Mouse (Mus musculus): ENCODE results near the gene Fcamr.

The Fcamr gene

DNA sequence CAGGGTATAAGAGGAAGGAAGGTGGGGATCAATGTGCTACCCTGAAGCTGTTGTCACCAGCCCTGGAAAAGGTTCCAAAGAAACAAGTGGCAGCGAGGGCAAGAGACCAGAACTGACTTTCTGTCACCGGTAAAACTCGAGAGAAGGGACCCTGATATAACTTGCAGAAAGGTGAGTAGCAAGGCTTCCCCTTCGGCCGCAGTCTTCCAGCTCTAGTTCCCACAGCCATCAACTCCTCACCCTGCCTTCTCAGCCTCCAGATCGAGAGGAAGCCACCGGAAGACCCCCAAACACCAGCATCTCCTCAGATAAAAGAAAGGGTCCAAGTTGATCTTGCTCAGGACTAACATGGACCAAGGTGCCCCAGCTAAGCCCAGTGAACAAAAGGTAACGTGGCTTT lies at the start of gene Fcamr:
Gene Fcamr (plus strand): TSS at position 301 of the 400 bp plus-strand sequence.
- DNase-seq (ENCODE audit: low spot score): no peak

DNA sequence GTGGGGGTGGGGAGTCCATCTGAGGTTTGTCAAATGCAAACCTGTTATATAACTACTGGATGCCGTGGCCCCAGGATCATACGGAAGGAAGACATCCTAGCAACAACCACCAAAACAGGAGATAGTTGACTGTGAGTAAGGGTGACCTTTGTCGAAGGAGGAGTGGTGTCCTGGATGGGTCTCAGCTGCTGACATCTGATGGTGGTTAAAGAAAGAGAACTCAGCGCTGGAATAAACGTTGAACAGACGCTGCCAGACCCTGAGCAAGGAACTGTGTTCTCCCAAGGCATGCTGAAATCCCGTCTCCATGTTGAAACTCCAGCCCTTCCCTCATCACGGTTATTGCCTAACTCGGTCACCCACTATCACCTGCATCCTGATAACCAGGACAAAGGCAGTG lies 41.0 kb upstream of the Fcamr start:
- no peak for DNase-seq (ENCODE audit: low spot score)

DNA sequence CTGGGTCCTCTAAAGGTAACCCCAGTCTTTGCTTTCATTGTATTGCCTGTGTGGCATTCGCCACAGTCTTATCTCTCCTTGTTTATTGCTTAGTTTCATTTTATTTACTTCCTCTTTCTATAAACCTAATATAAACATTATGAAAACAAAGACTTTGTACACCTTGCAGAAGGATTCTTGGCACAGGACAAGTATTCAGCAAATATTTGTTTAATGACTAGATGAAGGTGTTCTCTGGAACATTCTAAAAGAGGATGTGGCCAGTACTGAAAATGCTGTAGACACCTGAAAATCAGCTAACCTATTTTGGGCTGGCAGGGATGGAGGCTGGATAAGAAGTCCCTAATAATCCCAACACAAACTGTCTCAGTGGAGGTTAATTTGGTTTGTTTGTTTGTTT lies 39.1 kb upstream of the Fcamr start:
- DNase-seq (ENCODE audit: low spot score): no peak

DNA sequence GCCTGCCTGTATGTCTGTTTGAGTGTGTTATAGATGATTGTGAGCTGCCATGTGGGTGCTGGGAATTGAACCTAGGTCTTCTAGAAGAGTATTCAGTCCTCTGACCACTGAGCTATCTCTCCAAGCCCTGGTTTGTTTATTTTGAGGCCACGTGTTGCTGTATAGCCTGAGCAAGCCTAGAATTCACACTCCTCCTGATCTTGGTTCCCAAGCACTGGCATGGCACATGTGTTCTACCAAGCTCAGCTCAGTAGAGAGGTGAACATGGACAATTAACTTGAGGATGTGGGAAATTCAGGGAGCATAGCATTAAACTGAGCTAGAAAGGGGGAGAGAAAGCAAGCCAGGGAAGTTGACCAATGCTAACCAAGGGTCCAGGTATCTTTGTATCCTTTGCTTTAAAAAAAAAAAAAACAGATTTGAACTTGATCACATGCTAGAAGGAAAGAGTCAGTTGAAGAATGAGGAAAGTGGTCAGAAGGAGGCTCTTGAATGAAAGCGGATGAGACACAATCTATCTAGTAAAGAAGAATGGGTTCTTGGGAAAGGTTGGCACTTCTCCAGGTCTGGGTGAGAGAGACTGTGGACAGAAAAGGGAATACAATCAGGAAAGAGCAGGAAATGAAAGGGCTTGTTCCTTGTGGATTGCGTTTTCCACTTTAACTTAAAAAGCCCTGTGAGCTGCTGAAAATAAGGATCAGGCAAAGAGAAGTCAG lies 38.5 kb upstream of the Fcamr start:
- DNase-seq (ENCODE audit: low spot score): no peak

DNA sequence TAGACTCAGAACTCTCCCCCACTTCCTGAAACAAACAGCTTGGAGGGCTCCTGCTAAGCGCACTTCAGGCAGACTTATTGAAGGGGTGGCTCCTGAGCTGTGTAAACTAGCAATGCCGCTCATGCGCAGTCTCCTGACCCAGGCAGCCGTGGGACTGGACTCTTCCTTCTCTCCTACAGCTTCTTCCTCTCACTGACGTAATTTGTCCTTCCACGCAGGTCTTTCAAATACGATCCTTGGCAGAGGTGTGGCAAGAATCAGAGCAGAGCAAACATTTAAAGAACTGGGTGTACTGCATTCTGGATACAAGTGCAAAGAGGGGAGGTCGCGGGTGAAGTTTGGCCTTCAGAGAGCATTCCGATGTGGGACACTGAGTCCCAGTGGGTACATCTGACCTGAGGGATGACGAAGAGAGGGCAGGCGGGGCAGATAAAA lies 36.7 kb upstream of the Fcamr start:
- DNase-seq (ENCODE audit: low spot score): no peak

DNA sequence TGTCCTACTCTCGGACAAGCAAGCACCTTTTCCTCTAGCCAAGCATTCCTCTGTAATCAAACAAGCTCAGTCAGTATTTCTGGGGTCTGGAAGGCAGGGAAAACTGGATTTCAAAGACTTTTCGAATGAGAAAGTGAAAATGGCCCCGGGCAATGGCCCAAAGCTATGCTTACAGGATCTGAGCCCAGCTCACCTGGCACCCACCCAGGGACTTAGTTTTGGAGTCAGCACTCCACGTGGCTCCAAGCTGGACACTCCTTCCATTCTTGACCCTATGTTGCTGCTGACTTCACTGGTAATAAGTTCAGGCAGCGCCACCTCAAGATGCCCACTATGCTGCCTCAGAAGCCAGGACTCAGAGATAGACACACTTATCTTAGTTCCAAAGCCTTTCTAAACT lies 33.6 kb upstream of the Fcamr start:
- DNase-seq (ENCODE audit: low spot score): no peak

DNA sequence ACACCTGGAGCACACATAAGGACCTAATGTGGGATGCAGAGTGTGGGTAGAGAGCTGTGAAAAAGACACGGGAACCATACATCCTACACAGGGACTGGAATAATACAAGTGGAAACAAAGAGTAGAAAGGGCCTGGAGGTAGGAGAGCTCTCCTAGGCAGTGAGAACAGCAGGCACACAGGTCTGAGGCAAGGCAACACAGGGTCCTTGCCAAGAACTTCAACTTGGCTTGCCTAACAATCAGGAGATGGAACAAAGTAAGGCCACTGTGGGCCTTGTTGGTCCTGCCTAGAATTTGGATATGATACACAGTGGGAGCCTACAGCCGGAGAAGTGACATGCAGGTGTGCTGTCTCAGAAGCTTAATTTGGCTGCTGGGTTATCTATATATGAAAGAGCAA lies 30.8 kb upstream of the Fcamr start:
- no peak for DNase-seq (ENCODE audit: low spot score)

DNA sequence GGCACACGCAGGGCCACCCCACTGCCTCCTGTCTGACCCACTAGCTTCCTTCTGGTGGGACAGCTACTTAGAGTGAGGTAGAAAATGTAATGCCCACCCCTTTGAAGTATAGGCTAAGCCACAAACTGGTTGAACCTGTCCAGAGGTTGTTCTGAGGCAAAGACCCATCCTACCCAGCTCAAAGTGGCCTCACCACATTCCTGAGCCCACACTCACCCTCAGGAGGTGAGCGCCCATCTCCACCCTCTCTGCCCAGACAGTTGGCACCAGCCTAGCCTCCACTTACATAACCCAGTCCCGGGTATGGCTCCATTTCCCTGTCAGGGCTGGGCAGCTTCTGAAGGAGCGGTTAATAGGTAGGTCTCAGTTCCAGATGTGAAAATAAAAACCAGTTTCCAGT lies 30.2 kb upstream of the Fcamr start:
- no peak for DNase-seq (ENCODE audit: low spot score)

DNA sequence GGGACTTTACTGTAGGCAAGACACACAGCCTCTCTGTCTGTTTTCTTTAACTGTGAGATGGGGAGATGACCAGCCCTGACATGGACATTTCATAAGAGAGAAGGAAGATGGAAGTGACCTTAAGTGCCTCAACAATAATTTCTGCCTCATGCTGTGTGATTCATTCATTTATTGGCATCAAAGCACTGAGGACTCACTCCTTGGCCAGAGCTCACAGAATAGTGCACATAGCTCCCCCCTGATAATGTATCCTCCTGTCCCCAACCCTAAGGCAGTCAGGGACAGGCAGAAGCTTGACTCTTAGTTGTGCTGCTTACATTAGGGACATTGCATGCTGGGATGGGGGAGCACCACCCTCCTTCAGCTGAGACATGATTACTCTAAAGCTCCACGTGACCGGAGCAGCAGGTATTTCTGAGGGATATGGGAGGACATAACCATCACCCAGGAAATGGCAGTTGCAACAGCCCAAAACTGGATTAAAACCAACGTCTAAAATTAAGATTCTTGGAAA lies 29.7 kb upstream of the Fcamr start:
- no peak for DNase-seq (ENCODE audit: low spot score)

DNA sequence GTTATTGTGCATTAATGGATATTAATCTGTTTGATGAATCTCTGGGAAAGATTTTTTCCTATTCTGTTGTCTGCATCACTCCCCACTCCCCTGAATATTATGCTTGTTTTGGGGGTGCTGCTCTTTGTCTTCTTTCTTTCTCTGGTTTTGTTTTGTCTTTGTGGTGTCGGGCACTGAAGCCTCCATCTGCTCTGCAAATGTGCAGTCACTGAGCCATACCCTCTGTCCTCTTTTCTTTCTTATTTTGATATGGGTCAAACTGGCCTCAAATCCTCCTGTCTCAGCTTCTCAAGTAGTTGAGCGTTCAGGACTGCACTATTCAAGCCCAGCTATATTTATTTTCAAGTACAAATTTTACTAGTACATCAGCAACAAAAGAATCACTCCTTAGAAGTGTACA lies 25.5 kb upstream of the Fcamr start:
- DNase-seq (ENCODE audit: low spot score): no peak

DNA sequence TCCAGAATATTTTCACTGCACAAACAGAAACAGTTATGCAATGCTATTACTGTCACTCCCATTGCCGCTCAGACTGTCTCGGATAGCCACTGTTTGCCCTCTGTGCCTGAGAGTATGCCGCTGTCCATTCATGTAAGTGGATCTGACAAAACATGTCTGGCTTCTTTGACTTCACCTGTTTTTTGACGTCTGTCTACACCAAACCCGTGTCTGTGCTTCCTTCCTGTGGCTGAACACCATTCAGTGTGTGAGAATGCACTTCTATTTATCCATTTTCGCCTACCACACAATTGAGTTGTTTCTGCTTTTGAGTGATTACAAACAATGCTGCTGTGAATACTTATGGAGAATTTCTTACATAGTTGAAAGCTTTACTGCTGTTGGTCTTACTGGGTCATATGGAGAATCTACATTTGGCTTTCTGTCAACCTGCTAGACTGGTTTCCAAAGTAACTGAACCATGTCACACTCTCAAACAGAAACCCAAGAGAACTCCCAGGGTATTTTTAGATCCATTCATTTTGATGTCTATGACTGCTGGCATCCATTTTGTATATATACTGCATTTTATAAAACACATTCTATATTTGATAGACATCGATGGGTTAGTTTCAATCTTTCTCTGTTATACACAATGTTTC lies 24.9 kb upstream of the Fcamr start:
- DNase-seq (ENCODE audit: low spot score): no peak

DNA sequence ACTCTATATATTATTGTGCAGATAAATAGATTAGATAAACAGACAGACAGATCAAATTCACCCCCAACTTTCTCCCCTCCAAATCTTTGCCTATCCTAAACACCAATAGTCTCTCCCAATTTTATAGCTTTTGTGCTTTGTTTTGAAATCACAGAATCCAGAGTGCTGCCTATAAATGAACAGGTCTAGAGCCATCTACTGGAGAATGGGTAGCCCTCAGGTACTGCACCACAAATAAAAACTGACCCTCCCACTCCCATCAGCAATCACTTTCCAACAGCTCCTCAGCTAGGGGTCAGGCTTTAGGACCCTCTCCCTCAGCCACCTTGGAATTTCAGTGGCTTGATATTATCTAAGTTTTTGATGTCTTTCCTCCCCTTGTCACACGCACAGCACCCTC lies 24.1 kb upstream of the Fcamr start:
- no peak for DNase-seq (ENCODE audit: low spot score)

DNA sequence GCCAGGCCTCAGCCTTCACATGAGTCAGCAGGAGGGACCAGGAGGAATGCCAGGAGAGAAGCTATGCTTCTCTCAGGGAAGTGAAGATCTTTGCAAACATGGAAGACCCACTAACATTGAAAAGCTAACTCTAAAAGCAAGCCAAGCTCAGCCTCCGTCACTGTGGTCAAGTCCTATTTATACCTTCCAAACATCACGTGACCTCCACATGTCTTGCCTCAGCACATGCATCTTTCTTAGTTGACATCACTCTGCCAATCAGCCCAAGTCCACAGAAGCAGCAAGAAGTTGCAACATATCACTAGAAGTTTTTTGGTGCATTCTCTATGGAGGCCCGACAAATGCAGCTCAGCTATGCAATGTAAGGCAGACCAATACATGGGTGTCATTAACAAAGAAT lies 20.8 kb upstream of the Fcamr start:
- no peak for DNase-seq (ENCODE audit: low spot score)

DNA sequence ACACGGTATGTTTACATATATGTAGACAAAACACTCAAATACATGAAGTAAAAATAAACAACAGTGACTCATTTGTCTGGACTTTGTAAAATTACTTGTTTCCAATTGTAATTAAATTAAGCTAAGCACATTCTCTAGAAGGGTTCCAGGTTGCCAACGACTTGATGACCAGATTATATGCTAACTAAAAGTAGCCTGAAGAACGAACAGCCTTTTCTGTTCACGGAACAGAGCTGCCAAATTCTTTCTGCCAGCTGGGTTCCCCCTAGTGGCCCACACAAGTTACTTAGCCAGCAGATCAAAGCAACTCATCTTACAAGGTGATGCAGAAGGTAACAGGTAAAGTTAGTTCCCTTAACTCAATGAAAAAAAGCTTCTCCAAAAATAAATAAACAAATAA lies 16.6 kb upstream of the Fcamr start:
- peak; percentile 38 for DNase-seq (ENCODE audit: low spot score)

DNA sequence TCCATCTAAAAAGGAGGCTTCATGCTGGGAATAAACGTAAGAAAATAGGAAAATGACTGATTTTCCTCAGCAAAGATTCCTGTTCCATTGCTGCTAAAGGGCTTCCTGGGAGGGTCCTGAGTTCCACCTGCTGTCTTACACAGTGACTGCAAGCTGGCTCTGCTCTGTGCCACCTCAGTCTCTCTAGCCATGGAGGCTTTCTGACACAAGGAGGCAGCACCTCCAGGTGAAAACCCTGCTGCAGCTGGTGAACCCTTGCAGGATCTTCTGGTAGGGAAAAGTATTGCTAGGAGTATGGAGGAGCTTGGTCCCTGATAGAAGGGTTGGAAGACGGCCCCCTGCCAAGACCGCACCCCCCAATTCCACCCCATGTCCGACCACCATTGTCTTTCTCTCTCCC lies 13.7 kb upstream of the Fcamr start:
- DNase-seq (ENCODE audit: low spot score): no peak

DNA sequence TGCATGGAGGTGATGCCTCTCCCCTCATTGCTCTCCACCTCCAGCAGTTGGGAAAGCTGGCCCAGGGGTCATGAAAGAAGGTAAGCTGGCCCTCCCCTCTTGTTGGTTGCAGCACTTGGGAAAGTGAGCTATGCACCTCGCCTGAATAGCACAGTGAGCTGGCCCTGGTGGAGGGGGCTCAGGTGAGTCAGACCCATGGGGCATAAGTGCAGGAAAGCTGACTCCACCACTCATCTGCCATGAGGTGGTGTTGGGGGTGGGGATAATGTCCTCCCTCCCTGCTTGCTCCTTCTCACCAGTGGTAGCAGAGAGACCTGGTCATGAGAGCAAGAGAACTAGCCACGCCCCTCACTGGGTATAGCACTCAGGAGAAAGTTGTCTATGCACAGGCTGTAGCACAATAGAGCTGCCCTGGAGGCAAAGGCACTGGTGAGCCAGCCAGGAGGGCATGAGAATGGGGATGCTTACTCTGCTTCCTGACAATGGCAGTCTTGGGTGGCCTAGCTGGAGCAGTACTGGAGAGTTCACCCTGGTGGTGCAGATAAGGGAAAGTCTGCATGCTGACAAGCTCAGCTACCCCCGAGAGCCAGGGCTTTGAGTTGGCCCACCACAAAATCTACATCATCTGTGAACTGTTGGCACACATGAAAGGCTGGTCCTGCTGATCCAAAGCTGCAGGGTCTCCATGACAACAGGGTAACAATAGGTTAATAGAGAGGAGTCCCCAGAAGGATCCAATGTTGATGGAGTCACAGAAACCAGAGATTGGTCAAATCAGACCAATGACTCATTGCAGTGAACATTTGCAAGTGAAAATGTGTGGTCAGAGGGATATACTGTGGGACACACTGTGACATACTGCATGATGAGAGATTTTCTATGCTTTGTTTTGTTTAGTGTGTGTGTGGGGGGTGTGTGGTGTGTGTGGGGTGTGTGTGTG lies 10.9 kb upstream of the Fcamr start:
- DNase-seq (ENCODE audit: low spot score): no peak

DNA sequence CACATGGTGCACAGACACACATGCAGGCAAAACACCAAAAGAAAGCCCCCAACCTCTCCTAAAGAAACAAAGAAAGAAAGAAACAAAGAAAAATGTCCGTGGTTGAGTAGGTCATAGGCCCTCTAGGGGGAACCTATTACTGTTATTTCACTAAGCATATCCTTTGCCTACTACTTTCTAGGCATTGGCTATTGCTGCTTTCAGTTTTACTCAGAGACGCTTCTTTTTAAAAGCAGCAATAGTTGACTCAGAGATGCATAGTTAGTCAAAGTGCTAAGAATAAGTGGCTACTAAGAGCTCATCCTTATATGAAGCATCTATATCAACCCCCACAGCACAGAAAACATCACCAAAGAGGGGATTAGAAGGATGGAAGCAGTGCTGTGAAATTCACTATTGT lies 5.4 kb upstream of the Fcamr start:
- DNase-seq (ENCODE audit: low spot score): no peak

DNA sequence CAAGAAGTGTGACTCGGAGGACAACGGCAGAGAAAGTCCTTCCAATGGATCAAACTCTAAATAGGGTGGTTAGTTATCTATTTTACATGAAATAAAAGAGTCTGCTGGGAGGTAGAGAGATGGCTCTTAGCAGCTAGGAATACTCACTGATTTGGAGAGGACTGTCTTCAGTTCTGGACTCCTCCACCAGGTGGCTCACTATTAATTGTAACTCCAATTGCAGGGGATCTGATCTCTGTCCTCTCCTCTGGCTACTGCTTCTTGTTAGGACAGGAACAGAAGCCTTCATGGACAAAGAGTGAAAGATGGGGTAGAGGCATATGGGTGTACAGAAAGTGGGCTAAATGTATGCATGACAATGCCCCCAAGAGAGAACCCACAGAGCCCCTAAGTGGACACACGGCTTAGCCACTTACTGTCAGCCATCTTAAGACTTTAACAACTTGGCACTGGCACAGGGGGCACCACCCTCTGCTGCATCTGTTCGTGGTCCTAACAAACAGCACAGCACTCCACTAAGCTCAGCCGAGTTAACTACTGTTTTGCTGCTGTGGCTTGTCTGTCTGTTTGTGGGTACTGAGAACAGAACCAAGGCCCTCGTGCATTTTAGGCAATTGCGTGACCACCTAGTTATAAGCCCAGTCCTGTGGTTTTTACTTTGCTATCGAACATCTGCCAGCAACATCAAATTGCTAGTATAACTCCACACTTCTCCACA lies 3.6 kb upstream of the Fcamr start:
- no peak for DNase-seq (ENCODE audit: low spot score)

DNA sequence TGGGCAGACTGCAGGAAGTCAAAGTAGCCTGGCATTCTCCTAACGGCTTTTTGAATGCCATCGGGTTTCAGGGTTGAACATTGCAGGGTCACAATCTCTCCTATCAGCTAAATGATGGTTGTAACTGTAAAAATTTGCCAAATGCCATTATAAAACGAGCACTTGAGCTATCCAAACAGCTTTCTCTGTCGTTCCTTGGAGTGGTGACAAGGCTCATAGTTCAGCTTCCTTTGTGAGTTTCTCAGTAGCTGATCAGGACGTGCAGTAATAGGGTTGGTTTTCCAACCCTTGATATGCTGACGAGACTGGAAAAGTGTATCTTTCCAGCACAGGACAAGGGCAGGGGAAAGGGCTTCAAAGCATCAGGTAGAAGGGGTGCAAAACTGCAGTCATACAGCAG lies 2.7 kb upstream of the Fcamr start:
- no peak for DNase-seq (ENCODE audit: low spot score)

DNA sequence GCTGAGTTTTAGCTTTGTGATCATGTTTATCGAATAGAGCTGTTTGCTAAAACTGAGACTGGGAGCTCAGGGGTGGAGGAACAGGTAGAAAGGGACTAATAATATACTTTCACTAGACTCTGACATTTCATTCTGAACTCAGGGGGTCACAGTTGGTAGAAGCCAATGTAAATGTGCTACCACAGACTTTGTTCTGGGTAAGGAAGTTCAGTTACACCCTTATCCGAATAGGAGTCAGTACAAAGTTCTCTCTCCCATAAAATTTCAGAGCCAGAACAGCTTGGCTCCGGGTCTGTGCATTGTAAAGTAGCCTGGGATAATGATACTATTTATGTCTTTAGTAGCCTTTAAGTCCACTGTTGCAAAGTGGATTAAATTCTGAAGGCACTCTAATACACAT lies 2.2 kb upstream of the Fcamr start:
- DNase-seq (ENCODE audit: low spot score): no peak

DNA sequence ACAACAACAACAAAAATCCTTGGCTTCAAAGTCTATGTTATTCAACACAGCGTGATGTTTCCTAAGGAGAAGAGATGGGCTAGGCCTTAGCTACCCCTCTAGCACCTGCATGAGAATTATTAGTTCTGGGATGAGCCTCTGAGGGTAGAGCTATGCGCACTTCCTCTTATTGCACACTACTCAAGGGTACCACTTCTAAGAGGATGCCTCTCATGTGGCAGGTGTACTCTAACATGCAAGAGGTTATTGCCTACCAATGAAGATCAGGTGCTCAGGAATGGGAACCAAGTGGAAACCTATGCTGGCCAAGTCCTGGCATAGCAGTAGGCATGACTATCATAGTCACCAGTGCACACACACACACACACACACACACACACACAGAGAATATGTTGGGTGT lies 1.3 kb upstream of the Fcamr start:
- no peak for DNase-seq (ENCODE audit: low spot score)

DNA sequence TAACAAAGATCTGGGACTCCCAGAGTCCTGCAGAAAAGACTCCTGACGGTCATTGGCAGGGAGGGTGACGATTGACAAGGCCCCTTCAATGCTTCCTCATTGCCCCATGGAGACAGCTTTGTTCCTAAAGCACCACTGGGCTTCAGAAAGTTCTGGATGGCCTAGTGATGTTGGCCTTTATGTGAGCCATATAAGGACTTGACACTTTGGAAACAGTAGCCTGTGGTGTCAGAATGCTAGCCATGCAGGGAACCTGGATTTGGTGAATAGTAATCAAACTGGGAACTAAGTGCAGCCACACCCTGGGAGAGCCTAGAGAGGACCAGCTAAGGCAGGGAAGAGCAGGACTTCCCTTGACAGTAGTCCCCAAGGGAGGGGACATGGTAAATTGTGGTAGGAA lies 809 bp downstream of the Fcamr start:
- DNase-seq (ENCODE audit: low spot score): no peak

Data from T-cell, adult 2 months (primary cell).